Mouse (Mus musculus) liver, embryonic 14.5 days (tissue): Measurements from ENCODE around the gene B3gat2.

Experiments
- CTCF ChIP-seq: IDR thresholded peaks from 2 replicates; pipeline ENCODE4 v1.5.1; 2016; ENCODE audit warnings: antibody characterized with exemption, low read depth, control low read depth
- EP300 ChIP-seq: IDR thresholded peaks from 2 replicates; pipeline ENCODE4 v1.6.1; 2016; ENCODE audit warnings: antibody characterized with exemption, low read depth

- TF ChIP-seq CTCF (no peak), EP300 (no peak)
These were observed 83.5 kb downstream of the B3gat2 start for GRCm38 (mm10) chr1:23845007-23845406.
